Mouse (Mus musculus) lung, postnatal 14 days (tissue): ENCODE results near the gene Mybl2.

Experiments
- DNase-seq: peaks from one replicate; pipeline ENCODE4 v3.0.0; 2021

Mybl2 gene

GRCm38 (mm10) chr2:163120626-163121352 lies 66.3 kb downstream of the Mybl2 start:
- DNase-seq, result no peak

DNA sequence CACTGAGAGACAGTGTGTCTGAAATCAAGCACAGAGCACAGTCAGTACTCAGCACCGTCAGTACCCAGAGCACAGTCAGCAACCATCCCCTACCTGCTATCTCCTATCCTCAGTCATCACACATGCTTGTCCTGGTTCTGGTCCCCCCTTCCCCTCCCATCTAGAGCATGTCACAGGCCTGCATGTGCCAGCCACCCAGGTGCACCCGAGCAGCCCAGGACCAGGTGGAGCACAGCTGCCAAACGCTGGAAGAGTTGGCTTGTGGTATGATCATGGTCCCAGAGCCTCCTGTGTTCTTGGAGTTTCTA lies 66.8 kb downstream of the Mybl2 start:
- DNase-seq, result no peak

GRCm38 (mm10) chr2:163122319-163122718 lies 67.8 kb downstream of the Mybl2 start:
- peak; percentile 53 for DNase-seq

DNA sequence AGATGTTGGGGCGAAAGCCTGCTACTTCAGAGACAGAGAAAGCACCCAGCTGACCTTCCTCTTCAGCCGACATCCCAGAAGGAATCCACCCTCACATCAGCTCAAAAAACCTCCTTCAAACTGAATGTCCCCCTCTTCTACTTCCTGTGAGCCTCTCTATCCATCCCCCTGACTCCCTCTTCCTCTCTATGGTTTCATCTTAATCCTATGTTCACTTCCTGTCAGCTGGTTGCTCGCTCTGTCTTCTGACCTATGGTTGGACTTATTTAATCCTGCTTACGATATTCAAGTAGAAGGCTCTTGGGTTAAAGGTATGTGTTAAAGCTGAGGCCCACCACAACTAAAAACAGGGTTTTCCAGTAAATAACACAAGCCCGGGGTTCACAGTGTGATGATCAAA lies 69.0 kb downstream of the Mybl2 start:
- no peak for DNase-seq

DNA sequence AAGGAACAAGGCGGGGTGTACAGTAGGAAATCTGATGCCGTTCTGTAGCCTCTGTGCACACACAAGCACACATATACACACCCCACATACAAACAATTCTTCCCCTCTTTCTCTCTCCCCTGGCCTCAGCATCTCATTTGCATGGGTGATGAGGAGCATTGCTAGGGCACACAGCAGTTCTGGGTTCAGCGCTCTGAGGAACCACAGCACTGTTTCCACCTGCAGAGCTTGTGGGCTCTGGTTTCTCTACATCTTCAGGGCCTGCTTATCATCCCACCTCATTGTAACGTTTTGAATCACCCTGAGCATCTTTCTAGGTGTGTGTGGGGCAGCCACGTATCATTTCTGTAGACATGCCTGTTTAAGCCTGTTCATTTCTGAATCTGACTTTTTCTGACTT lies 76.3 kb downstream of the Mybl2 start:
- DNase-seq, result no peak

DNA sequence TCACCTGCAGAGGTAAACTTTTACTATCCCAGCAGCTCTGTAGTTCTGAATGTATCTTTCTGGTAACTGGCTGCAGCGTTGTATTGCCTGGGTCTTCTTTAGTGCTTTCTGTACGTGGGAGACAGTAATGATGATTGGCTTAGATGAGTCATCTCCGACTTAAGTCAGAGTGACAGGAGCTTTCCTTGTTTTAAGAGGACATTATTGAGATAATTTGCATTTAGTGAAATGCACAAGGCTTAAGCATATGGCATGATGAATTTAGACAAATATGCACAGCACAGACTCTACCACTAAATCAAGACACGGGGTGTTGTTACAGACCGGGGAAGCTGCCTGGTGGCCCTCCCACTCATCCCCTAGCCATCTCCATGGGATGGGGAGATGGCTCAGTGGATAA lies 77.8 kb downstream of the Mybl2 start:
- no peak for DNase-seq
